12 mouse cellular contexts compared by ENCODE assay signal in the genomic region with DNA sequence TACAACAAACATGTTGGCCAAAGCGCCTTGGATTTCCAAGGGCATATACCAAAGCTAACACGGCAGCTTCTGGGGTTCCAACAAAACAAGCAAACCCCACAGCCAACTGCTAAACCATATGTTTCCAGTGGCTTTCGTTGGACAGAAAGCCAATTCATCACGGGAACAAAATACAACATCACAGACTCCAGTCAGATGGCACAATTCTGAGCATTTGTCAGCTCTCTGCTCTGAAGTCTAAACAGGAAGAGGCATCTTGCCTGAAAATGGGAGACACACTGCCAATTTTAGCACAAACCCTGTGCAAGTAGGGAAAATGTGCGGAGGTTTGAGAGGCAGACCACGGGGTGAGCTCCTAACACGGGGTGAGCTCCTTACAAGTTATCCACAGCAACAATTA.
DNase-seq lines count a peak whose midpoint lies in the region; ATAC-seq lines count a peak whose summit lies in the region.
"Had no signal": no experiment of that assay in that cellular context is flagged by ENCODE, and none has a peak within 500 bp of the region (broad histone marks: within the 10 kb centered on the region; RNA-seq: fewer than 3 reads in every experiment).

No protein-coding gene starts in this region.

- H3K9me3 ChIP-seq in forebrain, embryonic 15.5 days = no peaks in the 10 kb centered on the region
- no peaks in the 10 kb centered on the region for H3K9me3 ChIP-seq in forebrain, embryonic 10.5 days

- no peak overlapping the region for H3K9ac ChIP-seq in forebrain, embryonic 15.5 days (replicated peaks)

- ATAC-seq in forebrain, embryonic 15.5 days (replicated peaks) = peak; percentile 46; the same call in 1 of the 2 replicates
- ATAC-seq in megakaryocyte, adult 5-6 weeks (ENCODE audit: poor library complexity, severe bottlenecking) = no peak
- ATAC-seq: intestine, postnatal 0 days had no signal

- no peak overlapping the region for H3K27ac ChIP-seq in forebrain, embryonic 15.5 days (replicated peaks)
- no peak overlapping the region for H3K27ac ChIP-seq in forebrain, embryonic 10.5 days

- H3K4me1 ChIP-seq in forebrain, embryonic 15.5 days = peaks cover 13% of the 10 kb centered on the region
- peaks cover 9% of the 10 kb centered on the region for H3K4me1 ChIP-seq in forebrain, embryonic 10.5 days

- 61% methylated on average over 7 of the region's 7 CpGs for WGBS in forebrain, embryonic 15.5 days
- 86% methylated on average over 7 of the region's 7 CpGs for WGBS in forebrain, embryonic 10.5 days

- no peak overlapping the region for H3K4me3 ChIP-seq in forebrain, embryonic 15.5 days
- no peak overlapping the region for H3K4me3 ChIP-seq in forebrain, embryonic 10.5 days

- H3K4me2 ChIP-seq in forebrain, embryonic 15.5 days (replicated peaks) = no peak overlapping the region

- H3K27me3 ChIP-seq in forebrain, embryonic 15.5 days = peaks cover 5% of the 10 kb centered on the region; the same call in 1 of the 2 replicates
- no peaks in the 10 kb centered on the region for H3K27me3 ChIP-seq in forebrain, embryonic 10.5 days (ENCODE audit: poor library complexity, severe bottlenecking)

- H3K36me3 ChIP-seq in forebrain, embryonic 15.5 days = no peaks in the 10 kb centered on the region
- no peaks in the 10 kb centered on the region for H3K36me3 ChIP-seq in forebrain, embryonic 10.5 days (replicated peaks)

- no peak for DNase-seq in forebrain, embryonic 10.5 days (ENCODE audit: extremely low spot score, low spot score)
- peak; percentile 30 to 36 for DNase-seq in right cerebral cortex, adult 2 months (ENCODE audit: low spot score in 2 of 2)
- no peak for DNase-seq in right cerebral cortex, postnatal 14 days
- DNase-seq in layer of hippocampus, postnatal 14 days (ENCODE audit: low spot score in 2 of 2) = peak; percentile 49 to 85
- no peak for DNase-seq in urinary bladder, postnatal 36 days (ENCODE audit: low spot score in 2 of 2)
- DNase-seq in urinary bladder, adult 2 months (ENCODE audit: low spot score) = no peak
- DNase-seq: adrenal gland, adult 2 months; midbrain, embryonic 14.5 days; thymus, postnatal 4 days had no signal

Comparison
In these comparisons a context has a peak if more than half of its experiments do, and no peak if none do; other contexts are left out.
1. DNase-seq: peak in right cerebral cortex, adult 2 months (2 of 2) and layer of hippocampus, postnatal 14 days (2 of 2); none in forebrain, embryonic 10.5 days (single experiment), right cerebral cortex, postnatal 14 days (single experiment), urinary bladder, postnatal 36 days (0 of 2) and urinary bladder, adult 2 months (single experiment).